Mouse (Mus musculus): ENCODE measurements around the gene Nek9. TPM values are rescaled to one million over a fixed set of nuclear protein-coding genes. Genes with fewer than 3 reads are reported as not detected.

Gene Nek9
- polyA plus RNA-seq, 1 experiment from 2014 or later: 9.4 TPM

DNA sequence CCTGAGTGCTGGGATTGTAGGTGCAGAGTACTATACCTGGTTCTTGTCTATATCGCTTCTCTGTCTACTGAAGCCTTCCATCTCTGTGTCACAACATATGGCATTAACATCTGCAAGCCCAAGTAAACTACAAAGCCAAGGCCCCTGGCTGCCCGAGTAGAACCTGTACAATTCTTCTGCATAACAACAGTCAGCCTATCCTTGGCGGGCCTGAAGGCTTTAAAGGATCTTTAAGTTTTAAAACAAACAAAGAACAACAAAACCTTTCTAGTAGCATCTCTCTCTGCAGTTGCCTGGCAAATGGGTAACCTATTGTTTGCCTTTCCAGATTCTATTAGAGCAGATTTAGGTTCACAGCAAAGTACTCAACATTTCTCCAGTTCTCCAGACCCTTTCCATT lies 14.9 kb upstream of the Nek9 start:
- no peak for DNase-seq (ENCODE audit: low spot score)
- H3K4me2 ChIP-seq: no peak overlapping the region
- H3K27ac ChIP-seq (ENCODE audit: low read depth, low read length): no peak overlapping the region
- no peak overlapping the region for H3K4me3 ChIP-seq (ENCODE audit: low read depth, low read length)
- H3K9me3 ChIP-seq (ENCODE audit: control insufficient read depth, low read length): no peaks in the 10 kb centered on the region
- no peak for ATAC-seq (replicated peaks; ENCODE audit: low FRiP score)
- H3K27me3 ChIP-seq (replicated peaks; ENCODE audit: control insufficient read depth, insufficient read depth, low read length): no peaks in the 10 kb centered on the region
- peaks cover 3% of the 10 kb centered on the region; the same call in 1 of the 2 replicates for H3K4me1 ChIP-seq (replicated peaks; ENCODE audit: control insufficient read depth, insufficient read depth, low read length)
- WGBS: 89% methylated on average over 3 of the region's 3 CpGs
- no peak overlapping the region for H3K9ac ChIP-seq (ENCODE audit: low read depth, low read length)
- peaks cover 19% of the 10 kb centered on the region; the same call in 1 of the 2 replicates for H3K36me3 ChIP-seq (ENCODE audit: control insufficient read depth, insufficient read depth, low read length)

DNA sequence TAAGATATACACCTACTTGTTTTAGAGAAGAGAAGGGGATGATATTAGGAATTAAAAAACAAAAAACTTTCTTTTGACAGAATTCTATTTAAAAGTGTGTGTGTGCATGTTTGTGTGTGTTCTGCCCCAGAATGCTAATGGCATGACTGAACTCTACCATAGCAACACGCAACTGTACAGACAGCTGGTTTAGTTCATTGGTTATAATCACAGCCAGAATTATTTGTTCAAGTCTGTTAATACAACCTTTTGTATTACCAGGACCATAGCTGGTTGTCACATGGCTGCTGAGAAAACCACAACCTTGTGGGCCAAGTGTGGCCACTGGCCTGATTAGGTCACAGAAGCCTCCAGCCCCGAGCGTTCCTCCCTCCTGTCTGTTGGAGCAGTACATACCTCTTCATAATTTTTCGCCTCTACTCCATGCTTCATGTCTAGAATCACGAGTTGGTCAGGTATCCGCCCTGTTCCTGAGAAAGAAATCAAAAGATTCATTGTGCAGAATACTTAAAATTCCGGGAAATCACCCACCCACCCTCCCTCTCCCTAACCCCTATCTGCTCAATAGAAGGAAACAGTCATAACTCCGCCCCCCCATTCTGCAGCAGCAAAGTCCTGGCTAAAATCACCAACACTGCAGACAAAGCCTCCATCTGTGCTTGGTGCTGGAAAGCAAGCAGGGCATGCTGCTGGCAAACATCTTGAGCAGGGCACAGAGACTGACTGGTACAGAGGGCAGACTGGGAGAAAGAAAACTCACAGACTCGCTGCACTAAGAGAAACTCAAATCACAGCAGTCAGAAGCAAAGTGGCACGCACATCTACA lies 11.5 kb upstream of the Nek9 start:
- Histone ChIP-seq H3K4me2 (no peak overlapping the region), H3K4me3 (ENCODE audit: low read depth, low read length) (no peak overlapping the region), H3K27ac (ENCODE audit: low read depth, low read length) (no peak overlapping the region), H3K27me3 (replicated peaks; ENCODE audit: control insufficient read depth, insufficient read depth, low read length) (no peaks in the 10 kb centered on the region), H3K4me1 (replicated peaks; ENCODE audit: control insufficient read depth, insufficient read depth, low read length) (peaks cover 5% of the 10 kb centered on the region; the same call in 1 of the 2 replicates), H3K9ac (ENCODE audit: low read depth, low read length) (no peak overlapping the region), H3K36me3 (ENCODE audit: control insufficient read depth, insufficient read depth, low read length) (peaks cover 17% of the 10 kb centered on the region; the same call in 1 of the 2 replicates), H3K9me3 (ENCODE audit: control insufficient read depth, low read length) (no peaks in the 10 kb centered on the region)
- no peak for ATAC-seq (replicated peaks; ENCODE audit: low FRiP score)
- DNase-seq (ENCODE audit: low spot score): no peak
- WGBS: 75% methylated on average over 10 of the region's 10 CpGs

DNA sequence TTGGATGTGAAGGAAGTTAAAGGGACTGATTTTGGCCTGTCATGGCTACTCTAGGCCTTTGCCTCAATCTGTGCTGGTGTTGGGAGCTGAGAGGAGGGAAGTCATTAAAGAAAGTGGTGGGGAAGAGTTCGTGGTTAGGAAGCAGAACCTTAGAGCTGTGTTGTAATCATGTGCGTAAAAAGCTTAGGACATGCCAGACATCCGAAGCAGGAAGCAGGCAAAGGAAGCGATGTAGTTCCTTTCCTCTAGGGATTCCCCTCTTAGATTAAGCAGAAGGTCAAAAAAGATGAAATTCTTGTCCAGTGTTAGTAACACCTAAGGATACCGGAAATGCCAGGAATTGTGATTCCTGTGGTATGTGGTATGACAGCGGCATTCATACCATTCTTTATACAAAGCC lies 9.2 kb upstream of the Nek9 start:
- no peaks in the 10 kb centered on the region for H3K27me3 ChIP-seq (replicated peaks; ENCODE audit: control insufficient read depth, insufficient read depth, low read length)
- H3K9me3 ChIP-seq (ENCODE audit: control insufficient read depth, low read length): no peaks in the 10 kb centered on the region
- no peak overlapping the region for H3K4me2 ChIP-seq
- no peak overlapping the region for H3K4me3 ChIP-seq (ENCODE audit: low read depth, low read length)
- no peak for ATAC-seq (replicated peaks; ENCODE audit: low FRiP score)
- no peak overlapping the region for H3K9ac ChIP-seq (ENCODE audit: low read depth, low read length)
- peaks cover 13% of the 10 kb centered on the region; the same call in 1 of the 2 replicates for H3K36me3 ChIP-seq (ENCODE audit: control insufficient read depth, insufficient read depth, low read length)
- H3K4me1 ChIP-seq (replicated peaks; ENCODE audit: control insufficient read depth, insufficient read depth, low read length): peaks cover 5% of the 10 kb centered on the region; the same call in 1 of the 2 replicates
- H3K27ac ChIP-seq (ENCODE audit: low read depth, low read length): no peak overlapping the region
- no peak for DNase-seq (ENCODE audit: low spot score)
- 75% methylated on average over 6 of the region's 6 CpGs for WGBS

DNA sequence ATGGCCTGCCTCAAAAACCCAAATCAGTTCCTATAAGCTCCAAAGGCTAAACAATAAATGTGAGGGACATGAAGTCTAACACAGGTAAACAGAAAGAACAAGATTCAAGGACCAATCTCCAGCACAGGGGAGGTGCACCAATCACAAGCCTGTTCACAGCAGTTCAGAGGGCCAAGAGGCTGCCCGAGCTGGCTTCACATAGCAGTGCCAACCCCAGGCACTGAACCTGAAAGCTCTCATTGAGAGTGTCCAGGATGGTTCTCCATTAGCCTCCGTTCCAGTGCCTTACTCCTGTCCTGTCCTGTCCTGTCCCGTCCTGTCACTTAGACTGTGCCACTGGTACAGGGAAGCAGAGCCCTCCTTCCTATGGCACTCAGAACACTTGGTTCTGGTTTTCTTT lies 8.0 kb upstream of the Nek9 start:
- no peak overlapping the region for H3K27ac ChIP-seq (ENCODE audit: low read depth, low read length)
- no peak overlapping the region for H3K9ac ChIP-seq (ENCODE audit: low read depth, low read length)
- peaks cover 13% of the 10 kb centered on the region; the same call in 1 of the 2 replicates for H3K36me3 ChIP-seq (ENCODE audit: control insufficient read depth, insufficient read depth, low read length)
- peaks cover 5% of the 10 kb centered on the region; the same call in 1 of the 2 replicates for H3K4me1 ChIP-seq (replicated peaks; ENCODE audit: control insufficient read depth, insufficient read depth, low read length)
- no peak overlapping the region for H3K4me2 ChIP-seq
- H3K27me3 ChIP-seq (replicated peaks; ENCODE audit: control insufficient read depth, insufficient read depth, low read length): no peaks in the 10 kb centered on the region
- H3K9me3 ChIP-seq (ENCODE audit: control insufficient read depth, low read length): no peaks in the 10 kb centered on the region
- DNase-seq (ENCODE audit: low spot score) (no peak), ATAC-seq (replicated peaks; ENCODE audit: low FRiP score) (no peak)
- no peak overlapping the region for H3K4me3 ChIP-seq (ENCODE audit: low read depth, low read length)
- WGBS: 81% methylated on average over 3 of the region's 3 CpGs

DNA sequence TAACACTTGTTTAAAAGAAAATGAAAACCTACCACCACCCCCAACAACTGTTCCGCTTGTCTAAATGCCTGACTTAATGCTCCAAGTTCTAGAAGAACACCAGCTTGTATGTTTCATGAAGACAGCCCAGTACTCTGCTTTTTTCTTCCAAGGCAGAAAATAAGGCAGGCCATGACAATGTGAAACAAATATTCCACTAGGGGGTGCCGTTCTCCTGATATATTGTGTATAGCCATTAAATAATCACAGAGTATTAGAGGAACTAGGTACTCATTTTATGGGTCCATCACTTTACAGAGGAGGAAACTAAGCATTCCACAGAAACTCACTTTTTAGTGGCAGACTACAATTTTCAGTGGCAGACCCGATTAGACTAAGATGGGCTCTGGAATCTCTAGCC lies 7.2 kb upstream of the Nek9 start:
- no peaks in the 10 kb centered on the region for H3K9me3 ChIP-seq (ENCODE audit: control insufficient read depth, low read length)
- no peak overlapping the region for H3K27ac ChIP-seq (ENCODE audit: low read depth, low read length)
- WGBS: 48% methylated on average over 3 of the region's 3 CpGs
- DNase-seq (ENCODE audit: low spot score): no peak
- H3K4me1 ChIP-seq (replicated peaks; ENCODE audit: control insufficient read depth, insufficient read depth, low read length): peaks cover 5% of the 10 kb centered on the region; the same call in 1 of the 2 replicates
- no peaks in the 10 kb centered on the region for H3K27me3 ChIP-seq (replicated peaks; ENCODE audit: control insufficient read depth, insufficient read depth, low read length)
- H3K4me2 ChIP-seq: no peak overlapping the region
- no peak overlapping the region for H3K4me3 ChIP-seq (ENCODE audit: low read depth, low read length)
- no peak for ATAC-seq (replicated peaks; ENCODE audit: low FRiP score)
- peaks cover 13% of the 10 kb centered on the region; the same call in 1 of the 2 replicates for H3K36me3 ChIP-seq (ENCODE audit: control insufficient read depth, insufficient read depth, low read length)
- H3K9ac ChIP-seq (ENCODE audit: low read depth, low read length): no peak overlapping the region

DNA sequence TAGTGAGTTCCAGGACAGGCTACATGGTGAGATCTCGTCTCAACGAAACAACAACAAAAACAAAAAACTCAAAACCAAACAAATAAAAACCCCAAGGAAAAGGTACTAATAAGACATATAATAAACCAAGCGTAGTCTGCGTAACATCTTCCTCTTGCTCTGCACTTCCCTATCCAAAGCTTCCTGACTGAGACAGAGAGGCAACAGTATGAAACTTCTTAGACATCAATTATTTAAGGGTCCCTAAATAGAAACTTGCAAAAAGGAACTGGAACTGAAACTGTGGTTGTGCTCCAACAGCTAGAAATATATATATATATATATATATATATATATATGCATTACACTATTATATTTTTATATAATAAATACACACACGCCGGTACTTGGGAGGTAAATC lies 6.4 kb upstream of the Nek9 start:
- H3K27me3 ChIP-seq (replicated peaks; ENCODE audit: control insufficient read depth, insufficient read depth, low read length): no peaks in the 10 kb centered on the region
- DNase-seq (ENCODE audit: low spot score) (no peak), ATAC-seq (replicated peaks; ENCODE audit: low FRiP score) (no peak)
- H3K4me1 ChIP-seq (replicated peaks; ENCODE audit: control insufficient read depth, insufficient read depth, low read length): peaks cover 5% of the 10 kb centered on the region; the same call in 1 of the 2 replicates
- no peak overlapping the region for H3K9ac ChIP-seq (ENCODE audit: low read depth, low read length)
- H3K4me3 ChIP-seq (ENCODE audit: low read depth, low read length): no peak overlapping the region
- H3K27ac ChIP-seq (ENCODE audit: low read depth, low read length): no peak overlapping the region
- 92% methylated on average over 6 of the region's 6 CpGs for WGBS
- peaks cover 11% of the 10 kb centered on the region; the same call in 1 of the 2 replicates for H3K36me3 ChIP-seq (ENCODE audit: control insufficient read depth, insufficient read depth, low read length)
- H3K4me2 ChIP-seq: no peak overlapping the region
- H3K9me3 ChIP-seq (ENCODE audit: control insufficient read depth, low read length): no peaks in the 10 kb centered on the region

DNA sequence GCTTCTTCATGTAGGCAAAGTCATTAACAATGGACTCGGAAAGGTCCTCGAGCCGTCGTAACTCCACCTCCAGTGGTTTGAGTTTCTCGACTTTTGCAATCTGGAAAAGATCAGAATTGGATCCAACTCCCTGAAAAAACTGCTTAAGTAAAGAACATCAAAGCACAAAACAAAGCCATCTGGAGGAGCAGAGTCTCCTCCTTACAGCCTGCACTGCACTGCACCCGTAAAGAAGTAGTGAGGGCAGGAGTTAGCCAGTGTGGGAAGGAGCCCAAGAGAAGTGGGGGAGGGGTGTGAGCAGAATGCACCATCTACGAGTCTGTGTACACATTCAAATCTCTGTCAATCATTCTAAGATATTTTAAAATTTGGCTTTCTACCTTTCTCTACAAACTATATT lies 5.1 kb upstream of the Nek9 start:
- Histone ChIP-seq H3K4me2 (no peak overlapping the region), H3K4me3 (ENCODE audit: low read depth, low read length) (no peak overlapping the region), H3K4me1 (replicated peaks; ENCODE audit: control insufficient read depth, insufficient read depth, low read length) (peaks cover 7% of the 10 kb centered on the region; the same call in 1 of the 2 replicates), H3K27ac (ENCODE audit: low read depth, low read length) (no peak overlapping the region), H3K9me3 (ENCODE audit: control insufficient read depth, low read length) (no peaks in the 10 kb centered on the region), H3K9ac (ENCODE audit: low read depth, low read length) (no peak overlapping the region), H3K27me3 (replicated peaks; ENCODE audit: control insufficient read depth, insufficient read depth, low read length) (no peaks in the 10 kb centered on the region), H3K36me3 (ENCODE audit: control insufficient read depth, insufficient read depth, low read length) (peaks cover 7% of the 10 kb centered on the region; the same call in 1 of the 2 replicates)
- DNase-seq (ENCODE audit: low spot score) (no peak), ATAC-seq (replicated peaks; ENCODE audit: low FRiP score) (no peak)
- 77% methylated on average over 7 of the region's 7 CpGs for WGBS

DNA sequence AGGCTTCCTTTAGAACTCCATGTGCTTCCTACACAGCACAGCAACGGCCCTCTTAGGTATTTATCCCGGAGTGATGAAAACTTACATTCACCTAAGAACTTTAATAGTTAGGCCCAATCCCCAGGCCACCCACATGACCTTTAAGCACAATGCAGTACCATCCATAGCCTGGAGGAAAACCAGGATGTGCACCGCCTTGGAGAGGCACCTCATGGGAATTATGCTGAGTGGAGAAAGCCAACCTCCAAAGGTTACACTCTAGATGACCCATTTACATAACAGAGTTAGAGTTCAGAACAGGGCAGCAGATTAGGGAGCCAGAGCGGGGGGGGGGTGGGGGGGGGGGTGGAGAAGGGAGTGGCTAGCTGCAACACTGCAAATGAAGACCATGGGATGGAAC lies 3.1 kb upstream of the Nek9 start:
- Histone ChIP-seq H3K9ac (ENCODE audit: low read depth, low read length) (no peak overlapping the region), H3K36me3 (ENCODE audit: control insufficient read depth, insufficient read depth, low read length) (0 out of 2 replicates have a peak, but pooled peaks cover 7% of the 10 kb centered on the region), H3K9me3 (ENCODE audit: control insufficient read depth, low read length) (no peaks in the 10 kb centered on the region), H3K27me3 (replicated peaks; ENCODE audit: control insufficient read depth, insufficient read depth, low read length) (no peaks in the 10 kb centered on the region), H3K4me2 (no peak overlapping the region), H3K4me1 (replicated peaks; ENCODE audit: control insufficient read depth, insufficient read depth, low read length) (peaks cover 14% of the 10 kb centered on the region), H3K4me3 (ENCODE audit: low read depth, low read length) (no peak overlapping the region), H3K27ac (ENCODE audit: low read depth, low read length) (no peak overlapping the region)
- WGBS: 84% methylated on average over 4 of the region's 4 CpGs
- no peak for DNase-seq (ENCODE audit: low spot score)
- ATAC-seq (replicated peaks; ENCODE audit: low FRiP score): no peak

DNA sequence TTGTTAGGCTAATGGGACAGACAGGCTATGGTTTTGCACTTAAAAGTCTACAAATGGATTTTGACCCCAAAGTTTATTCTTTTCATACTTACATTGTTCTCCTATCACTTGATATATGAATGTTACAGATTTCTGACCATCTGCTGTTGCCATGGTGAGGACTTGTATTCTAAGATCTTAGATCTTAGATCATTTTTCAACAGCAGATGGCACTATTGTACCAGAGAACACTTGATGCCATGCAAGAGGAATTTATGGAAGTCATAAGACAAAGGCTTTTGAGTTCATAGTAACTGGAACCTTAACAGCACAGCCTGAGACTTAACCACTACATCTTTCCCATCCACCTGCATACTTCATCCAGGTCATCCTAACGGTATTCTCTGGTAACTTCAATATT lies 2.0 kb upstream of the Nek9 start:
- Histone ChIP-seq H3K9ac (ENCODE audit: low read depth, low read length) (no peak overlapping the region), H3K27me3 (replicated peaks; ENCODE audit: control insufficient read depth, insufficient read depth, low read length) (no peaks in the 10 kb centered on the region), H3K4me2 (no peak overlapping the region), H3K9me3 (ENCODE audit: control insufficient read depth, low read length) (no peaks in the 10 kb centered on the region), H3K36me3 (ENCODE audit: control insufficient read depth, insufficient read depth, low read length) (peaks cover 11% of the 10 kb centered on the region), H3K4me3 (ENCODE audit: low read depth, low read length) (no peak overlapping the region), H3K27ac (ENCODE audit: low read depth, low read length) (no peak overlapping the region), H3K4me1 (replicated peaks; ENCODE audit: control insufficient read depth, insufficient read depth, low read length) (peaks cover 19% of the 10 kb centered on the region)
- ATAC-seq (replicated peaks; ENCODE audit: low FRiP score): no peak
- 56% methylated on average over 1 of the region's 1 CpGs for whole genome bisulfite sequencing
- DNase-seq (ENCODE audit: low spot score): no peak

Data from liver, embryonic 11.5 days (tissue).